Mouse (Mus musculus): ENCODE measurements around the gene Cabp1.
"Not testable (repeated sequence)": the region's sequence is repeated elsewhere in the genome, so short reads cannot be mapped to it uniquely, and the experiment has no call there.

The Cabp1 gene

DNA sequence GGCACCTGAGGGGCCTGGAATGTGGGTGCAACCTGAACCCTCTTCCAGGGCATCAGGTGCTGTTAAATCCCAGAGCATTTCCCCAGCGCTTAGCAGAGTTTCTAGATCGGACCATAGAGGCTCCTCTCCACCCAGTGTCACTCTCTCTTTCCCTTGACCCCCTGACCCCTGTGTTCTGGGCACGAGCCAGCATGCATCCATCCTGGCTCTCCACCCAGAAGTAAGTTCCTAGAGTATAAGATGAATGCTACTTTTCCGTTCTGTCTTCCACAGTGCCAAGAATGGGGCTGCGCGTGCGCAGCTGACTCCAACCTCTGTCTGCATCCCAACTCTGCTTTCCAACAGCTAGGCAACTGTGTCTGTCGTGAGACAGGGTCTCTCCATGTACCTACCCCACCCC lies 24.0 kb downstream of the Cabp1 start:
- no peak for DNase-seq

DNA sequence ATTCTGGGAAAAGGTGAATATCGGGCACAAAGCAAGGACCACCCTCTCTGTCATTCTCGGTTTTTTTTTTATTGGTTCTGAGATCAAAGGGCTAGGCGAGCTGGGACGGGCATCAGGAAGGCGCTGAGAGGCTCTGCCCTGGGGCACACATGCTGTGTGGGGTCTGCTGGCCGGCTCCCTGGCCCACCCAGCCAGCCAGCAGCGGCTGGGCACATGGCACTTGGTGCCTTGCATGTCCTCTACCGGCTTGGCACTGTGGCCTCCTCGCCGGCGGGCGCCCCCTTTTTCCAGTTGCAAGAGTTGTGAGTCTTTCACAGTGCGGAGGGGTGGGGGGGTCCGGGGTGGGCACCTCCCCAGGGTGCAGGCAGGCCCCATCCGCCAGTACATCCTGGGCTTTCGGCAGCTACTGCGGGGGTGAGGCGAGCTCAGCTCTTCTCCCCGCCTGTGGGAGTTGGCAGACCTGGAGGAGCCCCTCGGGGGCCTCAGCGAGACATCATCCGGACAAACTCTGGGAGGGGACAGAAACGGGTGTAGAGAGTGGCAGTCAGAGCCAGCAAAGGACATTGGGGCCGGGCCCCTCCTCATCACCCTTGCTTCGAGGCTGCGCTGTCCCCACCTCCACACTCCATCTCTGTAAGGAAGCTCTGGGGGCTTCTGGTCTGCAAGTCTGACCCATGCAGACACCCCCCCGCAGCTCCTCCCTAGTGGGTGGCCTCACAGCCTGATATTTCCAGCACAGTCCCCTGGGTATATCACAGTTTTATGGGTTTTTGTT lies 25.4 kb downstream of the Cabp1 start:
- DNase-seq: no peak

DNA sequence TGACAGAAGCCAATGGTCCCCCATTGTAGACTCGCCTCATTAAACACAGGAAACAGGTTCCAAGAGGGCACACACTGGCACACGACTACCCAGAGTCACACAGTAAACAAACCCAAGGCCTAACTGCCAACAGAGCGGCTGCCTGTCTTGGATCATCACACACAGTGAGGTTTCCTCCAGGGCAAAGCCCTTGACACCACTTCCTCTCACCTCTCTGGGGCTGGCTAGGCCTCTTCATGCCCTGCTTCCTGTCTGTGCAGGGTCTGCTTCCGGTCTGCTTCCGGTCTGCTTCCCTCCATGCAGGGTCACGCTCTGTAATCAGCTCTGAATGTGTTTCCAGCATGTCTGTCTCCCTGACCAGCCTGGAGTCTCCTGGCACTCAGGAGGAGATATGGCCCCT lies 26.8 kb downstream of the Cabp1 start:
- DNase-seq: peak; percentile 29

DNA sequence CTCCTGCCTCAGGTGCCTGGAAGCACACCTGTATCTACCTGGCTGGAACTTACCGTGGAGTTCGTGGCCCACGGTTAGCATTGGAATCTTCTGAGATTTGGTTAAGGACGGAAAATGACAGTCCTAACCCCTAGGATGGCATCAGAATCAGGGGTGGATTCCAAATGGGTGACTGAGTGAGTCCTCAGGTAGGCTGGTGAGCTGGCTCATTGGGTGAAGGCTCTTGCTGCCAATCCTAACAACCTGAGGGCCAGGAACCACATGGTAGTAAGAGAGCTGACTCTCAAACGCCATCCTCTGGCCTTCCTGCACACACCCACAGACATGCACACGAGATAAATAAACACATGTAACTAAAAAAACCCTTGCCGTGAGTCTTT lies 27.4 kb downstream of the Cabp1 start:
- DNase-seq: no peak

DNA sequence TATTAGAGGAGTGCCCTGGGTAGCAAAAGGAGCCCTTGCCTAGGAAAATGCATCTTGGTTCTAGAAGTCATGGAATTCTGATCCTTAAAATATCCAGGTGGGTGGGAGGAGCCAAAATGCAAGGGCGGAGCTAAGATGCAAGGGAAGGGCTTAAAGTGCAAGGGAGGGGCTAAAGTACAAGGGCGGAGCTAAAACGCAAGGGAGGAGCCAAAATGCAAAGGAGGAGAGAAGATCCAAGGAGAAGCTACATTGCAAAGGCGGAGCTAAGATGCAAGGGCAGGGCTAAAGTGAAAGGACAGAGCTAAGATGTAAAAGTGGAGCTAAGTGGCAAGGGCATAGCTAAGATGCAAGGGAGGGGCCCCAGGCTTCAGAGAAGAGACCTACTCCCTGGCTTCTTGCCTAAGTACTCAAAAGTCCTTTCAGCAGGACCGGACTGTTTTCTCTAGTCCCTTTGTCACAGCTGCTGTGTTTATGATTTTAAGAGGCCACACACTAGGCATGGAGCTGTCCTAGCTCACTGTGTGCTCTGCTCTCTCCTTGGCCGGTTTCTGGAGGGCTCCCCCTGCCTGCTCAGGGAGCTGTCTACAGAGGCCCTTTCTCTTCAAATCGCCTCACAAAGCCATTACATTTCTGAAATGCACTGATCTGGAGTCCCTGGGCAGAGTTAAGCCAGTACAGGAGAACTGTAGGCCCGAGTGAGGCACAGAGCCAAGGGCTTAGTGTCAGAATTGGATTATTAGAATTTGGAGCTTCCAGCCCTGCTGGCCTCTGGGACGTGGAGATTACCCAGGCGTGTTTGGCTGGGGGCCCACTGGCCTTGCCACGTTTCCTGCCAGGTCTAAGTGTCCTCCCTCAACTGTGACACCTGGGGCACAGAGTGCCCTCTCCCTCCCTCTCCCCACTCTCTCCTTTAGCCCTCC lies 28.0 kb downstream of the Cabp1 start:
- peak; percentile 23 for DNase-seq

DNA sequence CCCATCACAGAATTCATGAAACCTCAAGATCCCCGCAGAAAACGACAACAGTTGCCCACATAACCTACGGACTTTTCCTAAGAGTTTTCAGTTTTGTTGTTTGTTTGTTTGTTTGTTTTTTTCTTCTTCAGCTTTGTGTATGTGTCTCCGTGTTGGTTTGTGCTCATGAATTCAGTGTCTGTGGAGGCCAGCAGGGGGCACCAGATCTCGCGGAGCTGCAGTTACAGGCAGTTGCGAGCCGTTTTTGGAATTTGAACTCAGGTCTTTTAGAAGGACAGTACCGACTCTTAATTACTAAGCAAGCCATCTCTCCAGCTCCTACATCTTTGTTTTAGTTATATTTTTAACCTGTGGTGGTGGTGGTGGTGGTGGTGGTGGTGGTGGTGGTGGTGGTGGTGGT lies 28.8 kb downstream of the Cabp1 start:
- DNase-seq: peak; percentile 50

DNA sequence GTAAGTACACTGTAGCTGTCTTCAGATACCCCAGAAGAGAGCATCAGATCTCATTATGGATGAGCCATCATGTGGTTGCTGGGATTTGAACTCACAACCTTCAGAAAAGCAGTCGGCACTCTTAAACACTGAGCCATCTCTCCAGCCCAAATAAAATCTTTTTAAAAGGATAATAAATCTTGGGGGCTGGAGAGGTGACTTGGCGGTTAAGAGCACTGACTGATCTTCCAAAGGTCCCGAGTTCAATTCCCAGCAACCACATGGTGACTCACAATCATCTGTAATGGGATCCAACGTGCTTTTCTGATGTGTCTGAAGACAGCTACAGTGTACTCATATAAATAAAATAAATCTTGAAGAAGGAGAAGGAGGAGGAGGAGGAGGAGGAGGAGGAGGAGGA lies 29.7 kb downstream of the Cabp1 start:
- DNase-seq: not testable (repeated sequence)

DNA sequence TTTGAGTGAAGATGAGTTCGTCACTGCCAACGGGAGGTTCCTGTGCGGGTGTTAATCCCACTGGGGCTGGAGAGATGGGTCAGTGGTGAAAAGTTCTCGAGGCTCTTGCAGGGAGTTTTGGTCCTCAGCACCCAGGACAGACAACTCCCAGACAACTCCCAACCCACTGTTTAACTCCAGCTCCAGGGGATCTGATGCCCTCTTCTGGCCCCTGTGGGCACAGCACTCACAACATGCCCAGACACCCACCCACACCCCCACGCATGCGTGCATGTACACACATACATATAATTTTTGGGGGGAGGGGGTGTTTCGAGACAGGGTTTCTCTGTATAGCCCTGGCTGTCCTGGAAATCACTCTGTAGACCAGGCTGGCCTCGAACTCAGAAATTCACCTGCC lies 30.6 kb downstream of the Cabp1 start:
- peak; percentile 60 for DNase-seq

DNA sequence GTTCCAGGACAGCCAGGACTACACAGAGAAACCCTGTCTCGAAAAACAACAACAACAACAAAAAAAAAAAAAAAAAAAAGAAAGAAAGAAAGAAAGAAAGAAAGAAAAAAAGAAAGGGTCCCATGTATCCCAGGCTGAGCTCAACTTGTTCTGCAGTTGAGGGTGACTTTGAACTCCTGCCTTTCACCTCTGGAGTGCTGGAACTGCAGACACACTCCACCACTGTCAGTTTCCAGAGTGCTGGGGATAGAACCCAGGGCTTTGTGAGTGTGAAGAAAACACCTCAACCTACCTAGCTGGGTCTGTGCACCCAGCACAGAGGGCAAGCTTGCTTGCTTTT lies 32.3 kb downstream of the Cabp1 start:
- DNase-seq: not testable (repeated sequence)

DNA sequence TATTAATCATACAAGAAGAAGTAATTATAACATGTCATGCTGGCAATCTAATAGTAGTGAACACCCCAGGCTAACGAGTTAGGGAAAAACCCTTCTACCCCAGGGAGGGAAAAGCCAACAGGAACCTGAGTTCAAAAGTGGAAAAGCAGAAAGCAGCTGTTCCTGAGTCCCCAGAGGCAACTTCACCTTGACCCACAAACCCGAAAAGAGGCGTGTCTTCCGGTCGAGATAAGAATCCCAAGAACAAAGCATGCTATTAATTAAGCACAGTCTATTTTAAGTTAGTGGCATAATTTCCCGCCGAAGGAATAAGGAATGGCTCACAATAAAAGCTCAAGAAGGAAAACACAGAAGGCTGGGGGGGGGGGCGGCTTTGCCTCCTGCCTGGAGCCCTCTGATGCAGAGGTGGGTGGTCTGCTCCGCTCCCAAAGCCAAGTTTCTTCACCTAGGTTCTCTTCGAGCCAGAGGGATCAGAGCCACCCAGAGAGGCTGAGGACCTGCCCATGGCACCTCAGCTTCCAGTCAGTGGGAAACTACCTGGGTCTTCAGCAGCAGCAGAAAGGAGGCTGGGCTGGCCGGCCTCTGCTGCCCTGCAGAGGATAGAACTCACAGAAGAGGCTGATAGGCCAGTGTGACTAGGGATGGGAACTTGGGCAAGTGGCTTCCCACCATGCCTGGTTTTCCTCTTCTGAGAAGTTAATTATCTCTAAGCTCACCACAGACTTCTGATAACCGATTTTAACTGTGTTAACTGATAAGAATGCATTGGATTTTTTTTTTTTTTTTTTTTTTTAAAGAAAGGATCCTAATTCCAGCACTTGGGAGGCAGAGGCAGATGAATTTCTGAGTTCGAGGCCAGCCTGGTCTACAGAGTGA lies 32.9 kb downstream of the Cabp1 start:
- no peak for DNase-seq

DNA sequence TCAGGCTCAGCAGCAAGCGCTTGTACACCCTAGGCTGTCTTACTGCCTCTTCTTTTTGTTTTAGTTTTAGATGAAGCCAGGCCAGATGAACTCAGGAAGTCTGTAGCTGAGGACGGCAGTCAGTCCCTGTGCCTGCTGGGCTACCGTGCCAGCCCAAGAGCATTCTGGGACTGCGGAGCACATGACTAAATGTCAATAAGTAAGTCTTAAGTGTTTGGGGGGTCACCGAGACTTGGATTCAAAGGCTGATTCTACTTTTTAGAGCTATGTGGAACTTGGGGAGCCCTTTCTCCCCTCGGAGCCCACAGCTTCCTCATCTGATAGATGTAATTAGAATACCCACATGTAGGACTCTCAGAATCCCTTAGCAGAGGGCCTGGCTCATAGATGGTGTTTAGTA lies 33.5 kb downstream of the Cabp1 start:
- DNase-seq: no peak

DNA sequence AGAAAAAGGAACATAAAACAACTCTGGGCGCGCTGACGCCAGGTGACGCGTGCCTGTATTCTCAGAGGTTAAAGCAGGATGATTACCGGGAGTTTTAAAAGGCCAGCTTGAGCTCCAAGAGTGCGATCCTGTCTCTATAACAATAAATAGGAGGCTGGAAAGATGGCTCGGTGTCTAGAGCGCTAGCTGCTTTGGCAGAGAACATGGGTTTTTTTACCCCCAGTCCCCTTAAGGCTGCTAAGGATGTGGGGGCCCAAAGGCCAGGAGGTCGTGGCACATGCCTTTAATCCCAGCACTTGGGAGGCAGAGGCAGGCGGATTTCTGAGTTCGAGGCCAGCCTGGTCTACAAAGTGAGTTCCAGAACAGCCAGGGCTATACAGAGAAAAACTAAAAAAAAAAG lies 35.0 kb downstream of the Cabp1 start:
- DNase-seq: no peak

DNA sequence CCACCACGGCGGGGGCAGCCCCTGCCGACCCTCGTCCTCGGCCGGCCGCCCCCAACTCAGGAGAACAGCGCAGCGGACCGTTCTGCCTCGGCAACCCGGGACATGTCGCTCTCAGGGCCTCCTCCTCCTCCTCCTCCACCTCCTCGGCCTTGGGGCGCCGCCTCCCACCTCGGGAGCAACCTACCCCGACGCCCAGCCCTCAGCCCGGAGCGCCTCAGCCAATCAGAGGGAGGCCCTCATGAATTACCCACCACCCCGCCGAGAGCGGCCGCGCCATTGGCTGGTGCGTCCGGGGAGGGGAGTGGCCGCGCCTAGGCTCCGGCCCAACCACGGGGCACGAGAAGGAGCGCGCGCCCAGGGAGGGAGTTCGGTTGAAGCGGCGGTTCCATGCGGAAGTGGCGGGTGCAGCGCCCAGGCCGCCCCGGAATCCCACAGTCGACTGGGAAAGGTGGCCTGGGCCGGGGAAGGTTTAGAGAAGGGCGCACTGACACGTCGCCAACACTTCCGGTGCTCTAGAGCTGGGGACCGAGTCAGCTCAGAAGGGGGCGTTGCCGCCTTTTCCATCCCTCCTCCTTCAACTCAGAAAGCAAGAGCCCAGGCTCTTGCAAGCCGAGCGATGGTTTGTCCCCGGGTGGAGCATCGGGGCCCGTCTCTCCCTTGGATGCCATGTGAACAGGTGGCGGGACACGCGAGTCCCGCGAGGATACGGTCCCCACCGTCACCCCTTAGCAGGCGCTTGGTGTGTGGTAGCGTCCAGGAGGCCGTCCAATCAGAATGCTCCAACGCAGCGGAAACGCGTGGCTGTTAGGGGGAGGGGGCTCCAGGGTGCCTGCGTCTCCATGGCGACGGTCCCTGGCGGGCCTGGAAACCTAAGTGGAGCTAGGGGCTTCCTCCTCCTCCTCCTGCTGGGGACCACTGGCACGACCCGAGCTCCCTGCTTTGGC lies 35.9 kb downstream of the Cabp1 start, which contains the start of gene Mlec:
Gene Mlec, minus strand, starts transcription at position 140 of the 944 bp plus-strand sequence.
- DNase-seq: peak; percentile 99

DNA sequence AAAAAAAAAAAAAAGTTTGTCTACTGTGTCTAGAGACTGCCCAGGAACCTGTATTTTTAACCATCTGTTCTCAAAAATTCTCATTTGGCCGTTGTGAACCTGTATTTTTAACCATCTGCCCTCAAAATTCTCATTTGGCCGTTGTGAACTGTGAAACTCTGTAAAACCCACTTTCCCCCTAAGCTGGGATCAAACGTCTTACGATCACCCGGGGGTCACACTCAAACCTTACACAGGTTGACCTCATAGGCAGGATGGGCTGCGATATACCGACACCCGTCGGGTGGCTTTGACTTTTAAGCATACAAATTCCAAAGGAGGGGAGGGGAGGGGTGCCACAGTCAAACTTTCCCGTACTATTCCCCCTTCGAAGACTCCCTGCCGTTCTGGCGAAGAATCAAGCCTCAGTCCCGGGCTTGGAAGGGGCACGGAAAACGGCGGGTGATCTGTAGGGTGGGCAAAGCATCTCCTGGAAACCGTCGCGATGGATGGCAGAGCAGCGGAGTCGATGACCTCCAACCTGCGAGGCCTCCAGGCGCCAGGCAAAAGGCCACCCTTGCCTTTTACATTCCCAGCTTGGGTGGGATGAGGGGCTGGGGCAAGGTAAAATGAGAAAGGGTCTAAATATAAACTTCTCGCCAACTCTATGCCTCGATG lies 37.1 kb downstream of the Cabp1 start:
- peak; percentile 21 for DNase-seq

DNA sequence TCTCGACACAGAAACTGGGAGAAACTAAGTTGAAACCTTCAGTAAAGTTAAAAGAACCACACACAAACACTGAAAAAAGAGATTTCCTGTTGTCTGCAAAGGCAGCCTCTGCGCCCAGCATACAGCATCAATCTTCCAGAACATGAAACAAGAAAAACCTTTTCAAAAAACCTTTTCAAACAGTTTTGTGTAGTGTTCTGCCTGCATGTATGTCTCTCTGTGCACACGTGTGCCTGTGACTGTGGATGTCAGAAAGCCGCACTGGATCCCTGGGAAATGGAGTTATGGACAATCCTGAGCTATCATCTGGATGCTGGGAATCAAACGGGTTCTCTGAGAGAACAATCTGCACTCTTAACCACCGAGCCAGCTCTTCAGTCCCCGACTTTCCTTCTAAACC lies 37.8 kb downstream of the Cabp1 start:
- no peak for DNase-seq

DNA sequence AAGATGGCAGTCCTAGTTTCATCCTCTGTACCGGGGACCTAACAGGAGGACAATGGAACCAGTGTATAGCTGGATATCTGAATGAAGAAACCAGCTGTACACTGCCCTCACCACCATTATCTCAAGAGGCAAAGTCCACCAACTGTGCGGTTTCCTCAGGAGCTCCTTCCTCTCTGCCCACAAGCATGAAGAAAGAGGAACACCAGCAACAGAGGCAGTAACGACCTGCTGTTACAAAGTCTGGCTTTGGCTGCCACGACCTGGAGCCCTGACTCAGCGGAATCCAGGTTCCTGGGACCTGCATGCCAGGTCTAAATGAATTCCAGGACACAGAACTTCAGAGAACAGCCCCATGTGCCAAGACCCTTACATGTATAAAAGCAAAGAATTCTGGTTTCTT lies 38.4 kb downstream of the Cabp1 start:
- DNase-seq: peak; percentile 51

DNA sequence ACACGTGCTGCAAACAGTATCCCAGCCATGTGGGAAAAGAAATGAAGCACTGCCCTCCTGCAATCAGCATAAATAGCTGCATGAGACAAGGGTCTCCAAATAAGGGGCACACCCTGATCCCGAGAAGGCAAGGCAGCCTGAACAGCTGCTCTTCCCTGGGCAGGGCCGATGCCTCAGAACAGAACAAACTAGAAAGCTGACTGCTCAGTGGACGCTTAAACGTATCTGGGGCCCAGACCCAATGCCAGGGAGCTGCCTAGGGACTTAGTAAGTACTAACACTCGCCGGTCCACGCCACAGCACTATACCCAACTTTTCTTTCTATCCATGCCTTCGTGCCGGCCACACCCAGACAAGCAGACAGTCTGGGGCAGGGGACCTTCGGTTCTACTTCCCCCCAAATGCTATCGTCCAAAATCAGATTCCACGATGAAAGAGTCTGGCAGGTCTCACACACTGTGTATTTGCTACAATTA lies 39.0 kb downstream of the Cabp1 start:
- DNase-seq: no peak

DNA sequence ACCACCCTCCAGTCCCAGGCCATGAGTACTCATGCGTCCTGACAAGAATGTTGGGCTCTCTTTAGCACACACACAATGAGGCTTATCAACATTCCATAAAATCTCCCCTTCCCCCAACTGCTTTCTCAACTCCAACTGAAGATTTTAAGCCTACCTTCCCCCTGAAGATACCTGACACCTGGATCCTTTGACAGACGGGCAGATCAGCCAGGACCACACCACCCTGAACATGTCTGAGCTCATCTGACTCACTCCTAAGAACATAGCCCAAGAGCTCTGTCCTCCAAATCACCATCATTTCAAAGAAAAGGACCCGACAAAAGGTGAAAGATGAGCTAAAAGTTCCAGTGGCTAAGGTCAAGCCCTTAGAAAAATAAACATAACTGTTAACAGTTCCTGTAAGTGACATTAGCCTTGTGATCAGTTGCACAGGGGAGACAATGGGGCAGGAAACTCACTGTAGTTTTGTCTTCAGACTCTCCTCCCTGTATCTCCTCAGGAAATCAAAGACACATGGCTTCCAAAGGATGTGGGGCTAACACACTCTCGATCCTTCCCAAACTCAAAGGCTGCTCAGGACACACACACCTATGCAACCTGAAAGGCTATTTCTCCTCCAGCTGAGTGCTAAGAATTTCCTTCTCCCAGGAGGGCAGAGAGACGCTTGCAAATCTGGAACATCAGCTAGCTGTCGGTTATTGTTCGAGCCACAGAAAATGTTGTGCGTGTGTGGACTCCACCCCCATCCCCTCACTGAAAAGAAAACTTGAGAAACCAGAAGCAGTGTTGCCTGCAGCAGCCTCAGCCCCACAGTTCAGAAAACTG lies 41.8 kb downstream of the Cabp1 start:
- no peak for DNase-seq

DNA sequence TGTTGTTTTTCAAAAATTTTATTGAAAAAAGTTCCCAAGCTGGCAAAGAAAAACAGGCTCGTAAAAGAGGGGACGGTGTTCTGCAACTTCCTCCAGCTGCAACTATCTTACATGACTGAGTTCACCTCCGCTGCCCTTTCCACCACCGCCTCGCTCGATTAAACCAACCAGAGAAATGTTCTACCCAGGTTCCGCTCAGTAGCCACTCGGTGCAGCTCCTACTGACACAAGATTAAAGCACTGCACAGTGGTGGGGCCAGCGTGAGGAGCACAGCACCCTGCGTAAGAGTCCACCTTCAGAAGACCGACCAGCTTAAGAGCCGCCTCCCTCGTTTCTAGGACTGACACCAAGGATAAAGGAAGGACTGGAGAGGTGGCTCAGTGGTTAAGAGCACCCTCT lies 42.7 kb downstream of the Cabp1 start:
- DNase-seq: no peak

DNA sequence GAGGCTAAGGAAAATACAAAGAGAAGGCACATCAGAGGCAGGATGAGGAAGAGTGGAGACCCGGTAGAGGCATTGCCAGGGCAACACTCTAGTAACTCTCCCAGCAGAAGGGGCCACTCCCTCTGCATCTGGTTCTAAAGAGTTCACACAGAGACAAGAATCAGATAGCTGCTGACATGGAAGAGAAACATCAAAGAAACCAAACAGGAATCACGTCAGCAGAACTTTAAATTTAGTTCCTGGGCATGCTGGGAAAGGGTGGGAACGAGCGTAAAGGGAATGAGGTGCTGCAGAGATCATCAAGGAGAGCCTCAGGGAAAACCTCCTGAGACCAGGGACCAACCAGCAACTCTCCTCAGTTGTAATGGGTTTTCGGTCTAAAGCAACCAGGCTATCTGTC lies 43.2 kb downstream of the Cabp1 start:
- DNase-seq: no peak

Measured in liver (tissue).